Mouse (Mus musculus) heart, postnatal 0 days (tissue): Measurements from ENCODE around the gene Gprc5b.

Experiments
- CTCF ChIP-seq: IDR thresholded peaks from 2 replicates; pipeline ENCODE4 v1.5.1; 2016; ENCODE audit warnings: antibody characterized with exemption, control low read depth, low read depth
- EP300 ChIP-seq: IDR thresholded peaks from 2 replicates; pipeline ENCODE4 v1.6.1; 2016; ENCODE audit warnings: antibody characterized with exemption, low read depth

GRCm38 (mm10) chr7:118949749-118950148 lies 45.3 kb downstream of the Gprc5b start:
- no peak for TF ChIP-seq CTCF
- TF ChIP-seq EP300 = no peak
